Mouse (Mus musculus): ENCODE data around the gene Wapl. TPM values are rescaled to one million over a fixed set of nuclear protein-coding genes. Genes with fewer than 3 reads are reported as not detected.

The Wapl gene
- polyA plus RNA-seq (2014; fragmentation: Illumina TruSeq; extraction: RNeasy Lipid Tissue Mini Kit (QIAGEN cat#74804); ENCODE audit: low read depth, low replicate concordance): 26.2 TPM

GRCm38 (mm10) chr14:34673395-34674228 is at the start of gene Wapl:
Gene Wapl (plus strand): TSS chr14:34673928.

Other genes starting within 250 kb of the Wapl start
- gene Bmpr1a, start 170.6 kb upstream of the Wapl start, polyA plus RNA-seq (2014; fragmentation: Illumina TruSeq; extraction: RNeasy Lipid Tissue Mini Kit (QIAGEN cat#74804); ENCODE audit: low read depth, low replicate concordance): 52.6 TPM
- not detected for gene 9230112D13Rik, start 151.1 kb upstream of the Wapl start, polyA plus RNA-seq (2014; fragmentation: Illumina TruSeq; extraction: RNeasy Lipid Tissue Mini Kit (QIAGEN cat#74804); ENCODE audit: low read depth, low replicate concordance)
- gene Ldb3, start 85.2 kb upstream of the Wapl start, polyA plus RNA-seq (2014; fragmentation: Illumina TruSeq; extraction: RNeasy Lipid Tissue Mini Kit (QIAGEN cat#74804); ENCODE audit: low read depth, low replicate concordance): 946 TPM
- gene Opn4, start 73.8 kb upstream of the Wapl start, polyA plus RNA-seq (2014; fragmentation: Illumina TruSeq; extraction: RNeasy Lipid Tissue Mini Kit (QIAGEN cat#74804); ENCODE audit: low read depth, low replicate concordance): 5.7 TPM
- gene Grid1, start 146.2 kb downstream of the Wapl start, polyA plus RNA-seq (2014; fragmentation: Illumina TruSeq; extraction: RNeasy Lipid Tissue Mini Kit (QIAGEN cat#74804); ENCODE audit: low read depth, low replicate concordance): not detected

All from heart, adult 10 weeks (tissue).